Mouse (Mus musculus): ENCODE measurements around the gene Prss48.

Prss48 gene

DNA sequence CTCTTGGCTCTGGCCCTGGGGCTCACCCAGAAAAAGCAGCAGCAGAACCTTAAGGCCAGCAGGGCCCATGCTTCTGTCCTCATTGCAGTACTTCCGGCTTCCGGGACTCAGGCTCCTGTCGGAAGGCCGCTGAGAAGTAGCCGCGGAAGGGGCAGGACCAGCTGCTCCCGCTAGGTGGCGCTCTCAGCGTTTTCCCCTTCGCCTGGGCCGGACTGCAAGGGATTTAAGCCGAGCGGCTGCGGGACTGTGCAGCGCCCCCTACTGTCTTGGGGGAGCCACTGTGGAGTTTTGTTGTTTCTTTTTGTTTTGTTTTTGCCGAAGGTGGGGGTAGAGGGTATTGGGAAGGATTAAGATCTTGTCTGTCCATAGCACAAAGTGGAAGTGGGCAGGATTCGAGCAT is at the start of gene Prss48:
Gene Prss48, minus strand, starts transcription at position 69 of the 400 bp plus-strand sequence.
- in situ Hi-C loops (cut with MboI; ENCODE audit: low pct_unique_long_range_greater_than_20kb in 1 of 2, low sequenced_read_pairs in 2 of 2, unreplicated experiment in 1 of 2) = no loop called here

DNA sequence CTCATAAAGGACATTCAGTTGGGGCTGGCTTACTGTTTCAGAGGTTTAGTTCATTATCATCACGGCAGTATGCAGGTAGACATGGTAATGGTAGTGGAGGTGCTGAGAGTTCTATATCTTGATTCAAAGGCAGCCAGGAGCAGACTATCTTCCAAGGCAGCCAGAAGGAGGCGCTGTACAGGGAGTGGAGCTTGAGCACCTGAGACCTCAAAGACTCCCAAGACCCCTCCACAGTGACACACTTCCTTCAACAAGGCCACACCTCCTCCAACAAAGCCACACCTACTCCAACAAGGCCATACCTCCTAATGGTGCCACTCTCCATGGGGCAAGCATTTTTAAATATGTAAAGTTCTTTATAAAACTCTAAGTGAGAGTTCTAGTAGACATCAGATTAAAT is 46.8 kb upstream of the Prss48 start:
- in situ Hi-C loops (cut with MboI; ENCODE audit: low pct_unique_long_range_greater_than_20kb in 1 of 2, low sequenced_read_pairs in 2 of 2, unreplicated experiment in 1 of 2) = no loop called here

DNA sequence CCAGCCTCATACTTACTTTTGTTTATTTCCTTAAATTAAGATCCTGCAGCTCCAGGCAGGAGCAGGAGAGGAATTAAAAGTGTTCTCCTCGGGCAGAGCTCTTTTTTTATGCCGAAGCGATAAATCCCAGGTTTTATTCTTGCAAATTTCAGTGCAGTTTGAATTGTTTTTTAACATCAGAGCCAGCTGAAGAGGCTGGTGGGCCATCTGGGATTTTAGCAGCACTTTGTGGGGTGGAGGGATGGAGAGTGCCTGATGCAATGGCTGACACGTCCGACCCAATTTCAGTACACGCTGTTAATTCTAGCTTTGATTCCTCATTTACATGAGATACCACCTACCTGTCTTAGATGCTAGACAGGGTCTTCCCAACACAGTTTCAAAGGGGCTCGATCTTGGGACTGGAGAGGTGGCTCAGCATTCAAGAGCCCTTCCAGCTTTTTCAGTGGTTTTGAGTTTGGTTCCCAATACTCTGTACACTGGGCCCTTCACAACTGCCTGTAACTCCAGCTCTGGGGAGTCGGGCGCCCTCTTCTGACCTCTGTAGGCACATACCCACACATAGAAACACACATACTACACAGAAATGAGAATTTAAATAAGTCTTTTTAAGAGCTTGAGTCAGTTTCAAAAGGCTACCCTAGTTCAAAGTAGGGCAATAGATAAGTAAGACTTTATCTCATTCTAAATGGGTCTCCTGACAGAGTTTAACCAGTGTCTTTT is 45.6 kb upstream of the Prss48 start:
- in situ Hi-C loops (cut with MboI; ENCODE audit: low pct_unique_long_range_greater_than_20kb in 1 of 2, low sequenced_read_pairs in 2 of 2, unreplicated experiment in 1 of 2) = no loop called here

DNA sequence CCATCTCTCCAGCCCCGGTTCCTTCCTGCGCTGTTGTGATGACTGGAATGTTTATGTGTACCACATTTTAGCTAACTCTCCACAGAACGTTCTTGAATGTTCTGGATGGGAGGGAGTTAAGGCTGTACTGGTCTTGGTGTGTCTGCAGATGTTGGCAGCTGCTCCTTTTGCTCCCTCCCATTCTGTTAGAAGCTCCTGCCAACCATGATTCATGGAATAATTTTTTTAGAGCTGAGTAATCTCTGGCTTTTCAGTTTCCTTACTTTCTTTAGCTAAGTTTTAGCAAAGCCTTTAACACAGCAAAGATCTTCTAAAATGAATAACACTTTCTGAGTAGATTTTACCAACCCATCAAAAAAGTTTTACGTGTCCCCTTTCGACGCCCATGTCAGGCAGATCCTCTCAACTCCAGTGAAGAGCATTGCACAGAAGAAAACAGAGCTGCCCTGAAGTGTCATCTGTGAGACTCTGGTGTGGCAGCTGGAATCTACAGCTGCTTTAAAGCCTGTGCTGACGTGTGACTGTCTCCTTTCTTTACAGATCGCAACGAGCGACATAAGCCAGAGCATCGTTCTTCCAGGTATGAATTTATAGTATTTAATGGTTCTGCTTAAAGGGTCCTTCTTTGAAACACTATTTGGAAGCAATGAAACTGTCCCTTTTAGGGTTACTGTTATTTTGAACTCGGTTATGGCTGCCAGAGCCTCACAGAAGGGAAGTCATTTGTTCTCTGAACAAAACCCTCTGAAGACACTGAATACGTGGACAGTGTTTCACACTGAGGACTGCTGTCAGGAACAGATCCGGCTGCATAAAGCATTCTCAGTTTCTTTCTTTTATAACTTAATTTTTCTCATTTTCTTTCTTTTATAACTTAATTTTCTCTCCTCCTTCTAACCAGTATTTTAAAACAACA is 38.3 kb upstream of the Prss48 start:
- in situ Hi-C loops (cut with MboI; ENCODE audit: low pct_unique_long_range_greater_than_20kb in 1 of 2, low sequenced_read_pairs in 2 of 2, unreplicated experiment in 1 of 2) = no loop called here

DNA sequence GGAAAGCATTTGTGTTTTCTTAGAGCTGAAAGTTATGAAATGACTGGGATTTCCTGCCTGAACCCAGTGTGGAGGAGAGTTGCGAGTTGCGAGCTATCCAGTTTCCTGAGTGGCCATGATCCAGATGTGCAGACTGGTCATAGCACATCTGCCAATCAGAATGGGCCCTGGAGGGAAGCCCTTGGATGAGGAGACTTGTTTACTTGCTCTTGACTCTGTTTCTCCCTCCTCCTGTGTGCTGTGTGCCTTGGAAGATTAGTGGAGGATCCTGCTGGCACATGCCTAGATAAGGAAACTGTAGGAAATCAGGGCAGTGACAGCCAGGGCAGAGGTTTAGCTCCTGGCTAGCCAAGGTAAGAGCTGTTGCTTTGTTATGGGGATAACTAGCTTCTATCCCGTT is 36.4 kb upstream of the Prss48 start:
- in situ Hi-C loops (cut with MboI; ENCODE audit: low pct_unique_long_range_greater_than_20kb in 1 of 2, low sequenced_read_pairs in 2 of 2, unreplicated experiment in 1 of 2) = no loop called here

DNA sequence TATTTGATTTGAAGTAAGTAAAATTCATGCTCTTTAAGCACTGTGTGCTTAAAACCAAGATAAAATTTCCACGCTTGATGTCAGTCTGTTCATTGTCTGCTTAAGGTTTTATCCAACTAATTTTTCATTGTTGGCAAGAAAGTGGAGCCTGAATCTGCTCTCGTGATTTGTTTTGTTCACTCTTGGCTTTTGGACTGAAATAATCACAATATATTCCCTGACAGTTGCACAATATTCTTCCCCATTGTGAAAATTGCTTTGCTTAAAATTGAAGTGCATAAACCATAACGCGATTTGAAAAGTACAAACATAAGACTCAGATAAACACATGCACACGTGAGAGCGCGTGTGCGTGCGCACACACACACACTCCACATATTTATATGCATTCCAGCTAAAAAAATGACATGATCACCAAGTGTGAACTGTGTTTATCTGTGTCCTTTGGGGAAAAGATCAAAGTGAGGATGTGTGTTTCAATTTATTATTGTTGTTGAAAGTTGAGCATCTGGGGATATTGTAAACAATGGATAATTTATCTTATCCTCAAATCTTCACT is 35.7 kb upstream of the Prss48 start:
- in situ Hi-C loops (cut with MboI; ENCODE audit: low pct_unique_long_range_greater_than_20kb in 1 of 2, low sequenced_read_pairs in 2 of 2, unreplicated experiment in 1 of 2) = no loop called here

DNA sequence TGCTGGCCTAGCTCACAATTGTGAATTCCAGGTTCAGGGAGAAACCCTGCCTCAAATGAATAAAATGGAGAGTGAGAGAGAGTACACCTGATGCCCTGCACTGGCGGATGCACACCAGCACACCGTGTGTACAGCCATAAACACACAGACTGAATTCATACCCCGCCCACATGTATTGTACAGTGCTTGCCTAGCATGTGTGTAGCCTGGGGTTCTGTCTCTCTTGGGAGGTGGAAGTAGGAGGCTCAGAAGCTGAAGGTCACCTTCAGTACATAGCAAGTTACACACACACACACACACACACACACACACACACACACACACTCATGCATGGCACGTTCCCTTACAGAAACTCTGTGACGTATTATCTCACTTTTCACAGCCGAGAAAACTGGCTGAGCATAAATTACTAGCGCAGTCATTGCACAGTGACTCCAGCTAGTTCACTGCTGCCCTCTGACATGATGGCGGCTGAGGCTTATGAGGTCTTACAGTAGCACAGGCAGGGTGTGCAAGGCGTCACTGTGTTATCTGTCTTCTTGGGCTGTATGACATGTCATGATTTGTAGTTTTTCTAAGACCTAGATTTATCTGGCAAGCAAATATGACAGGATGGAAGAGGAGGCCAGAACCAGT is 31.3 kb upstream of the Prss48 start:
- in situ Hi-C loops (cut with MboI; ENCODE audit: low pct_unique_long_range_greater_than_20kb in 1 of 2, low sequenced_read_pairs in 2 of 2, unreplicated experiment in 1 of 2) = no loop called here

DNA sequence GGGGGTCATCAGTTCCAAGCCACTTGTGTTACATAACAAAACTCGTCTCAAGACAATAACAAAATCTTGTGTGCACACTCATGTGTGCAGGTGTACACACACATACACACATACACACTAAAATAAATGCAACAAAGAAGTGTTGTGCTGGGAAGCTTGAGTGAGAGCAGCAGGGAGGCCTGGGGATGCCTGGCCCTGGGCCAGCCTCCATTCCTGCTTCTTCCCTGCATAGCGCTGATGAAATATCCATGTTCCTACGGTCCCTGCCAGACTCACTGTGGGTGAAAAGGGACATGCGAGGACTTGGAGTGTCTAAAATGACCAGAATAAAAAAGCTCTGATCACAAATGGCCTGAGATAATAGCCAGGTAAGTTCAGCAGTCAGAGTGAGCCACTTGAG is 28.3 kb upstream of the Prss48 start:
- in situ Hi-C loops (cut with MboI; ENCODE audit: low pct_unique_long_range_greater_than_20kb in 1 of 2, low sequenced_read_pairs in 2 of 2, unreplicated experiment in 1 of 2) = no loop called here

DNA sequence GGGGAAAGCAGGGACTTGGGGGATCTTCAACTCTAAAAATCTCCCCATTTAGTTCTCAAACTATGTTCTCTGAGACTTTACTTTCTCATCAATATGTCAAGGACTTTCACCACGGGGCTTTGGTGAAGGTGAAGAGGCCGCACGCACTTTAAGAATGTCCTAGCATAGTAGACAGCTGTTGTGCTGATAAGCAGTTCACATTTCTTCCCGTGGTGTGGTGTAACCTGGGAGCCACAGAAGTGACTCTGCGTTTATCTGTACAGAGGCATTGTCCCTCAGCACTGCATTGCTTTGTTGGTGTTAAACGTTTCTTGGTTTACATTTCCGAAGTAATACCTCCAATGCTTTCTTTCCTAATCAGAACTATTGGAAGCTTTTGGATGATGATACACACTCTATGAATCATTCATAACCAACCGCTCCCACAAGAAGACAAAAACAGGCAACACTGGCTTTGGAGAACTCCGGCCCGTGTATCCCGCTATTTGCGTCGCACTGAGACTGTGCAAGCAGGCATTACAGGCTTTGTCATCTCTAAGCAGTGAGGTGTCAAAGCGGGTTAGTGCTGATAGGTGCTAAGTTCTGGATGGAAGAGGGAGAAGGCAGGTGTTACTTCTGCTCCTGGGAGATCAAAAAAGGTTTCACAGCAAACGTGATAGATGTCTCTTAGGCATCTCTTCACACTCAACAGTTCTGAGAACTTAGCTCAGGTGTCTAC is 26.5 kb upstream of the Prss48 start:
- in situ Hi-C loops (cut with MboI; ENCODE audit: low pct_unique_long_range_greater_than_20kb in 1 of 2, low sequenced_read_pairs in 2 of 2, unreplicated experiment in 1 of 2) = no loop called here

DNA sequence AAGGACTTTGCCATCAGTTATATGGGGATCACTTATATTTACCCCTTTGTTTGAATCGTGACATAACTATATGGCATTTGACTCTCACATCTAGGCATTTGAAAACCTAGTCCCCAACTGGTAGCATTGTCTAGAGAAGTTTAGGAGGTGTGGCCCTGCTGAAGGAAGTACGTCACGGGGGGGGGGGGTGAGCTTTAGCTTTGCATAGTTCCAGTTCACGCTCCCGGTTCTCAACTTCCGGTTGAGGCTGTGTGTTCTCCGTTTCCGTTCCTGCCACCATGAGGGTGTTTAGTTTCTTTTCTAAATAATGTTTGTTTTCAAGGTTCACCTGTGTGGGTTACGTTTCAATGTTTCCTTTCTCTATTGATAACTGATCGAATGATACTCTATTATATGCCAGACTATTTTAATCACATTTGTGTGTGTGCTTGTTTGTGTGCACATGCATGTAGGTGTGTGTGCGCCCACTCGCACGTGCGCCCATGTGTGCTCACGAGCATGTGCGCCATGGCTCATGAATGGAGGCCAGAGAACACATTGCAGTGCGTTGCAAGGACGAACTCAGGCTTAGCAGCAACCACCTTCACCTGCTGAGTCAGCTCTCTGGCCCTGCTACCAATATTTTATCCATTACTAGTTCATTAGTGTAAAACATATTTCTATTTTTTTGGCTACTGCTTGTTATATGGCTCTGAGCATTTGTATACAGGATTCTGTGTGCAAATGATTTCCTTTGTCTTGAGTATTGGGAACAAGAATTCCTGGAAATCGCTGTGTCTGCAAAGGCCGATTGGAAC is 23.2 kb upstream of the Prss48 start:
- in situ Hi-C loops (cut with MboI; ENCODE audit: low pct_unique_long_range_greater_than_20kb in 1 of 2, low sequenced_read_pairs in 2 of 2, unreplicated experiment in 1 of 2) = no loop called here

DNA sequence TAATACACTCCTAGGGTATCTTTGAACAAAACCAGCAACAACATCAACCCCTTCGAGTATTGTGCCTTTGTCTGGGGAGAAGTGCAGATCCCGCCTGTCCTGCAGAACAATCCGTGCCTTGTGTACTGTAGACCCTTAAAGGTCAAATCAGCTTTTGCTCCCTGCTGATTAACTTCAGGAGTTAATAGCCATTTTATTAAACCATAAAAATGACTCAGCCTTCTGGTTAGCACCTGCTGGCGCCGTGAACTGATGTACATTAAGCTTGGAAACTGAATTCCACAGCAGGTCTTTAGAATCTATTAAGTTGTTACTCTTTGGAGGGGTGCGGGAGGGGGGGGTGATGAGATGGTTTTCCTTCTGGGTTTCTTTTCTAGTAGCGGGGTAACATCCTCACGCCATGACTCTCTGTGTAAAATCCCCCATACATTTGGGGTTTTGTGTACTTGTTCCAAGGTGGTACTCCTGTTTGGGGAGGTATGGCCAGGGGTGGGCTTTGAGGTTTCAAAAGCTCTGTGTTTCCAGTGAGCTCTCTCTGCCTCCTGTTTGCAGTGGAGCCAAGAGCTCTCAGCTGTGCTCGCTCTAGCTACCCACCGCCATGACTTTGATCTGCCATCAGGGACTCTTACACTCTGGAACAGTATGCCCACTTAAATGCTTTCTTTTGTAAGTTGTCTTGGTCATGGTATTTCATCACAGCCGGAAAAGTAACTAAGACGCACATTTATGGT is 21.9 kb upstream of the Prss48 start:
- in situ Hi-C loops (cut with MboI; ENCODE audit: low pct_unique_long_range_greater_than_20kb in 1 of 2, low sequenced_read_pairs in 2 of 2, unreplicated experiment in 1 of 2) = no loop called here

DNA sequence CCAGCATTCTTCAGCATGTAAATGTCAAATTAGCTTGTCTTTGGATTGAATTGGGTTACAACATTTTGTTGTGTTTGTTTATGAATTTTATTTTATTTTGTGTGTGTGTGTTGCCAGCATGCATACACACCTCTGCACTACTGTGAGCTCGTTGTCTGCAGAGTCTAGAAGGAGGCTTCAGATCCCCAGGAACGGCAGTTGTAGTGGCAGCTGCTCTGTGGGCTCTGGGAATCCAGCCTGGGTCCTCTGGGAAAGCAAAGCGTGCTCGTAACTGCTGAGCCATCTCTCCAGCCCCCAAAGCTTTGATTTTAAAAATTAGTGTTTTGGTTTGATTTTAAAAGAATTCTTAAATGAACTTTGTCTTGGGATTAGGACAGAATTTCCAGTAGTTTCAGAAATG is 19.4 kb upstream of the Prss48 start:
- in situ Hi-C loops (cut with MboI; ENCODE audit: low pct_unique_long_range_greater_than_20kb in 1 of 2, low sequenced_read_pairs in 2 of 2, unreplicated experiment in 1 of 2) = no loop called here

DNA sequence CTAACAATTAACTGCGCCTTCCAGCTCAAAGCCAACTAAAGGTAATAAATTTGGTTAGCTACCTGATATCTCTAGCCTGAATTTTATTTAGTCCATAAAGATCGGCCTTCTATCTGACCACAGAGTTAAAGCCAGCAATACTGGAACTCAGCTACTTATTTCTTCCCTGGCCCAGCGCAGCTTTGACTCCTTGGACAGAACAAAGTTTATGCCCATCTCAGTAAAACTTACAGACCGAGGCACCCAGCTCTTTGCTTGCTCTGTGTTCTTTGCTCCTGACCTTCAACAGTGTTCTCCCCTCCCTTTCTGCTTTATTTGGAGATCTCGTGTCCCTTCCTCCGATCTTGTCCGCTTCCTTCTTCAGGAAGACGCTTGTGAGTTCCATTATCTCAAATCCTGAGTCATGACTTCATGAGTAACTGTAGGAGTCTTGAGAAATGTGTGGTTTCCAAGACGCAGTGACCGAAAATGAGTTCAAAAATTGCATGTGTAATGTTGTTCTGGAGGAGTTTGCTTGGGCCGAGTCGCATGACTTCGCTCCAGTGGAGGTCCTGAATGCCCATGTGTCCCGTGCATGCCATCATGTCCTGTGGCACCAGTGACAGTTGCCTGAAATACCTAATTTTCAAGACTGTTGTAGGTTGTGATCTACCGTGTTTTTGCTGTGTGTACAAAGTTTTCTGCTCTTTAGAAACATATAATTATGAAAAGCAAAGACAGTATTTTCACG is 18.8 kb upstream of the Prss48 start:
- in situ Hi-C loops (cut with MboI; ENCODE audit: low pct_unique_long_range_greater_than_20kb in 1 of 2, low sequenced_read_pairs in 2 of 2, unreplicated experiment in 1 of 2) = no loop called here

DNA sequence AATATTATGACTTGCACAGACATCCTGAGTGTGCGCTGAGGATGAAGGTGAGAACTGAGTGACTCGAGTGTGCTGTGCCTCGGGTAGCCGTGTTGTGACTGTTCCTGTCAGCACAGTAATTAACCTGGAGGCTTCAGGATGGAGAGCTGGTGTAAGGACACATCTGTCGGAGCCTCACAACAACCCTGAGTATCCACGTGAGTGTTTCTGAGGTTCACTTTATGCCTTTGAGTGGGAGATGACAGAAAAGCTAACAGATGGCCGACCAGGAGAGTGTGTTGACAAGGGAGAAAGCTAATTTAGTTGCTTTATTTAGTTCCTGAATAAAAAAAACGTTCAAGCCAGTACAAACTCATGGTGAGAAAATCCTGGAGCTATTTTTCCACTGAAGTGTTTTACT is 15.2 kb upstream of the Prss48 start:
- in situ Hi-C loops (cut with MboI; ENCODE audit: low pct_unique_long_range_greater_than_20kb in 1 of 2, low sequenced_read_pairs in 2 of 2, unreplicated experiment in 1 of 2) = no loop called here

DNA sequence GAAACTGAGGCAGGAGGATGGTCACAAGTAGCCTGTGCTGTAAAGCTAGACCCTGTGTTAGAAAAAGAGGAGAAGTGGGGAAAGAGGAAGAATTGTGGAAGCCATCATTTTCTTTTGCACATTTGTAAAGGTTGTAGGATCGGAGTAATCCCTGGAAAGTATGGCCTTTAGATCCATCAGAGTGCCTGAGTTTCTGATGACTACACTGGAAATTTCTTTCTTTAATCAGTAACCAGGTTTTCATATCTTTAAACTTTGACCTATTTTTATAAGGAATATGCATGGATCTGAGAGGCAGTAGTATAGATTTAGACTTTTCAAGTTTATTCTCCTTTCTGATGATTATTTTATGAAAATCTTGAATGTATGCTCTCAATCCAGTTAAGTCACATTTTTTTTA is 14.7 kb upstream of the Prss48 start:
- in situ Hi-C loops (cut with MboI; ENCODE audit: low pct_unique_long_range_greater_than_20kb in 1 of 2, low sequenced_read_pairs in 2 of 2, unreplicated experiment in 1 of 2) = no loop called here

DNA sequence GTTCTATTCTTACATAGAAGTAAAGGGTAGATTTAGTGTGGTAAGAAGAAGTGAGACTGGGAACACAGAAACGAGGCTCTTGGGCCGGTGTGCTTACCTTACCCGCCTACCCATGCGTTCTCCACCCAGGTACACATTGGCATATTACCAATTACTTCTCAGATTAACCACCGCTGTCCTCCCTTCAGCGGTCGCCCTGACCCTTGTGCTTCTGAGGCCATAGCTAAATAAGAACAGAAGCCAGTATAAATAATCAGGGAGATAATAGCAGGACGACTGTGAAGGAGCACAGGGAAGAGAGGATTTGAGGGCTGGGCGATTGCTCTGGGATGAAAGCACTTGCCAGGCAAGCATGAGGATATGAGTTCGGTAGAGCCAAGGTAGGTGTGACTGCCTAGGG is 11.5 kb upstream of the Prss48 start:
- in situ Hi-C loops (cut with MboI; ENCODE audit: low pct_unique_long_range_greater_than_20kb in 1 of 2, low sequenced_read_pairs in 2 of 2, unreplicated experiment in 1 of 2) = no loop called here

DNA sequence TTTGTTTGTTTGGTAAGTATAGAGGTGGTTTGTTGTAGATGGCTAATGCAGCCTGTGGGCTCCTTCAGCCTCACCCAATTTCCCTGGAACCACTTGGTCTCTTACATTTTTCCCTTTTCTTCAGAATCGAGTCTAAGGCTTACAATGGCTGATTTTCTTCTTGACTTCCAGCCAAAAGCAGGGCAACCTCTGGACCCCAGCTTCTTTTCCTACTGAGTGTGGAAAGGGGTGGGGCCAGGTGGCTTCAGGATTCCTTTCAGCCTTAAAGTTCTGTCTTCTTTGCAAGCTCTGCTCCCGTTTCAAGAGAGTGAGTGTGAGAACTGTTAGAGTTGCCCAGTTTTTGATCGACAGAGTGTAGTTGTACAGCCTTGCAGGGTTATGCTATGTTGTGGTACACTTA is 9.5 kb upstream of the Prss48 start:
- in situ Hi-C loops (cut with MboI; ENCODE audit: low pct_unique_long_range_greater_than_20kb in 1 of 2, low sequenced_read_pairs in 2 of 2, unreplicated experiment in 1 of 2) = no loop called here
